Mouse (Mus musculus): ENCODE results near the gene Lrrc66. TPM values are rescaled to one million over a fixed set of nuclear protein-coding genes. Genes with fewer than 3 reads are reported as not detected.
"Not testable (repeated sequence)": the region's sequence is repeated elsewhere in the genome, so short reads cannot be mapped to it uniquely, and the experiment has no call there.

The Lrrc66 gene
- polyA plus RNA-seq, 2 experiments from 2014 or later, result 1.3 to 2.5 TPM

GRCm38 (mm10) chr5:73611071-73611470 is 21.3 kb downstream of the Lrrc66 start:
- no peak for ATAC-seq

- no peak for ATAC-seq
Measured at GRCm38 (mm10) chr5:73604964-73605363, 27.4 kb downstream of the Lrrc66 start.

GRCm38 (mm10) chr5:73604542-73604941 is 27.8 kb downstream of the Lrrc66 start:
- no peak for ATAC-seq

- ATAC-seq, result no peak
Measured at GRCm38 (mm10) chr5:73602865-73603264, 29.5 kb downstream of the Lrrc66 start.

GRCm38 (mm10) chr5:73601361-73601763 is 31.0 kb downstream of the Lrrc66 start:
- no peak for ATAC-seq

- no peak for ATAC-seq
Measured at GRCm38 (mm10) chr5:73599991-73600390, 32.3 kb downstream of the Lrrc66 start.

- no peak for ATAC-seq
Measured at GRCm38 (mm10) chr5:73598943-73599695, 33.2 kb downstream of the Lrrc66 start.

- no peak for ATAC-seq
Measured at GRCm38 (mm10) chr5:73587119-73587518, 45.2 kb downstream of the Lrrc66 start.

GRCm38 (mm10) chr5:73586597-73586996 is 45.7 kb downstream of the Lrrc66 start:
- no peak for ATAC-seq

GRCm38 (mm10) chr5:73585212-73586115 is 46.9 kb downstream of the Lrrc66 start:
- no peak for ATAC-seq

GRCm38 (mm10) chr5:73584011-73584410 is 48.3 kb downstream of the Lrrc66 start:
- ATAC-seq, result not testable (repeated sequence)

- no peak for ATAC-seq
Measured at GRCm38 (mm10) chr5:73578131-73578530, 54.2 kb downstream of the Lrrc66 start.

GRCm38 (mm10) chr5:73576708-73577107 is 55.6 kb downstream of the Lrrc66 start:
- no peak for ATAC-seq

- ATAC-seq, result no peak
Measured at GRCm38 (mm10) chr5:73574616-73575015, 57.7 kb downstream of the Lrrc66 start.

GRCm38 (mm10) chr5:73573789-73574188 is 58.5 kb downstream of the Lrrc66 start:
- ATAC-seq, result no peak

- ATAC-seq, result no peak
Measured at GRCm38 (mm10) chr5:73572846-73573245, 59.5 kb downstream of the Lrrc66 start.

GRCm38 (mm10) chr5:73571395-73572156 is 60.8 kb downstream of the Lrrc66 start:
- ATAC-seq, result no peak

- no peak for ATAC-seq
Measured at GRCm38 (mm10) chr5:73569181-73569580, 63.1 kb downstream of the Lrrc66 start.

- no peak for ATAC-seq
Measured at GRCm38 (mm10) chr5:73566892-73567291, 65.4 kb downstream of the Lrrc66 start.

GRCm38 (mm10) chr5:73566119-73566518 is 66.2 kb downstream of the Lrrc66 start:
- no peak for ATAC-seq

GRCm38 (mm10) chr5:73564038-73564437 is 68.3 kb downstream of the Lrrc66 start:
- no peak for ATAC-seq

- ATAC-seq, result no peak
Measured at GRCm38 (mm10) chr5:73558756-73559155, 73.6 kb downstream of the Lrrc66 start.

Measured in CD4-positive, CD25-positive, alpha-beta regulatory T cell, adult 4 months (primary cell).